20 mouse cellular contexts compared by ENCODE assay signal in the genomic region with DNA sequence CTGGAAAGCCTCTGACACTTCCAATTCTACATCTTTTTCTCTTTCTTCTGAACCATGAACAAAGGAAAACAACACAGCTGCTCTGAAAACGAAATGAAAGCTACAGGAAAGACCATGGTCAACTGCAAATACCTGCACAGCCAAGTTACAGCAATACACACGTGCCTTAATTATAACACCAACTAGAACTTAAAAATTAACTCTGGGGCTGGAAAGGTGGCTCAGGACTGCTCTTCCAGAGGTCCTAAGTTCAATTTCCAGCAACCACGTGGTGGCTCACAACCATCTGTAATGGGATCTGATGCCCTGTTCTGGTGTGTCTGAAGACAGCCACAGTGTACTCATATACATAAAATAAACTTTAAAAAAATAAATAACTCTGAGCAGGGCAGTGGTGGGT. TPM values are rescaled to one million over a fixed set of nuclear protein-coding genes. Genes with fewer than 3 reads are reported as not detected.
DNase-seq lines count a peak whose midpoint lies in the region; ATAC-seq and TF ChIP-seq lines count a peak whose summit lies in the region.
"Had no signal": no experiment of that assay in that cellular context is flagged by ENCODE, and none has a peak within 500 bp of the region (broad histone marks: within the 10 kb centered on the region; RNA-seq: fewer than 3 reads in every experiment).

No protein-coding gene starts in this region.

- no peaks in the 10 kb centered on the region for H3K9me3 ChIP-seq in liver, embryonic 15.5 days (replicated peaks)
- H3K9me3 ChIP-seq: hindbrain, embryonic 12.5 days; limb, embryonic 13.5 days; lung, embryonic 15.5 days; midbrain, embryonic 15.5 days; neural tube, embryonic 13.5 days; stomach, embryonic 15.5 days had no signal

- DNase-seq in heart, adult 2 months: no peak
- no peak for DNase-seq in heart, adult 18-20 months
- no peak for DNase-seq in liver
- peak; percentile 40 to 75 for DNase-seq in kidney, postnatal 25 days
- peak; percentile 57 for DNase-seq in yolk sac, embryonic 10.5 days (ENCODE audit: low spot score)
- DNase-seq in thymus, postnatal 36 days: no peak
- no peak for DNase-seq in left cerebral cortex, postnatal 36 days (ENCODE audit: low spot score in 2 of 2)
- DNase-seq: adrenal gland, postnatal 14 days; cerebellum, adult 8-10 months; gastrocnemius, postnatal 10 days; retina, postnatal 1 day; thymus, postnatal 25 days had no signal

- no peak overlapping the region for H3K4me3 ChIP-seq in heart, adult 2 months
- no peak overlapping the region for H3K4me3 ChIP-seq in liver, embryonic 15.5 days (replicated peaks)
- H3K4me3 ChIP-seq: hindbrain, embryonic 12.5 days; limb, embryonic 13.5 days; lung, embryonic 15.5 days; midbrain, embryonic 15.5 days; neural tube, embryonic 13.5 days; stomach, embryonic 15.5 days had no signal

- H3K79me2 ChIP-seq in heart, adult 2 months (replicated peaks; ENCODE audit: control insufficient read depth, insufficient read depth, low read length): peaks cover 4% of the 10 kb centered on the region

- WGBS in heart, adult 2 months: 38% methylated on average over 3 of the region's 3 CpGs
- 54% methylated on average over 3 of the region's 3 CpGs for WGBS in liver, embryonic 15.5 days (ENCODE audit: insufficient replicate concordance)

- no peak for TF ChIP-seq CTCF in heart, adult 2 months (IDR thresholded peaks at IDR 0.05)

- H3K9ac ChIP-seq in heart, adult 2 months (ENCODE audit: low read depth, low read length): no peak overlapping the region
- H3K9ac ChIP-seq in liver, embryonic 15.5 days: no peak overlapping the region
- H3K9ac ChIP-seq: hindbrain, embryonic 12.5 days; limb, embryonic 13.5 days; lung, embryonic 15.5 days; midbrain, embryonic 15.5 days; neural tube, embryonic 13.5 days; stomach, embryonic 15.5 days had no signal

- TF ChIP-seq EP300 in heart, adult 2 months (IDR thresholded peaks at IDR 0.05; ENCODE audit: insufficient read depth, low read depth, low read length): no peak

- TF ChIP-seq POLR2A in heart, adult 2 months (IDR thresholded peaks at IDR 0.05; ENCODE audit: insufficient read depth, low read depth, low read length): no peak

- peak overlapping the region; percentile 18 for H3K4me2 ChIP-seq in liver, embryonic 15.5 days
- H3K4me2 ChIP-seq: hindbrain, embryonic 12.5 days; limb, embryonic 13.5 days; lung, embryonic 15.5 days; midbrain, embryonic 15.5 days; neural tube, embryonic 13.5 days; stomach, embryonic 15.5 days had no signal

- H3K4me1 ChIP-seq in heart, adult 2 months (ENCODE audit: control insufficient read depth, insufficient read depth, low read length): peaks cover 35% of the 10 kb centered on the region
- H3K4me1 ChIP-seq in liver, embryonic 15.5 days (replicated peaks): peaks cover 78% of the 10 kb centered on the region
- H3K4me1 ChIP-seq: hindbrain, embryonic 12.5 days; midbrain, embryonic 15.5 days had no signal

- H3K36me3 ChIP-seq in heart, adult 2 months (ENCODE audit: control insufficient read depth, insufficient read depth, low read length): peaks cover 14% of the 10 kb centered on the region
- no peaks in the 10 kb centered on the region for H3K36me3 ChIP-seq in liver, embryonic 15.5 days (replicated peaks)
- H3K36me3 ChIP-seq: hindbrain, embryonic 12.5 days; lung, embryonic 15.5 days; midbrain, embryonic 15.5 days; neural tube, embryonic 13.5 days; stomach, embryonic 15.5 days had no signal

- peak overlapping the region; percentile 85 for H3K27ac ChIP-seq in heart, adult 2 months
- peak overlapping the region; percentile 51; the same call in 1 of the 2 replicates for H3K27ac ChIP-seq in liver, embryonic 15.5 days (replicated peaks)
- H3K27ac ChIP-seq: hindbrain, embryonic 12.5 days; limb, embryonic 13.5 days; lung, embryonic 15.5 days; midbrain, embryonic 15.5 days; neural tube, embryonic 13.5 days; stomach, embryonic 15.5 days had no signal

- H3K27me3 ChIP-seq in heart, adult 2 months (ENCODE audit: control insufficient read depth, insufficient read depth, low read length): no peaks in the 10 kb centered on the region
- no peaks in the 10 kb centered on the region for H3K27me3 ChIP-seq in liver, embryonic 15.5 days
- H3K27me3 ChIP-seq: hindbrain, embryonic 12.5 days; limb, embryonic 13.5 days; lung, embryonic 15.5 days; midbrain, embryonic 15.5 days; neural tube, embryonic 13.5 days; stomach, embryonic 15.5 days had no signal

- no peak for ATAC-seq in liver, embryonic 15.5 days (ENCODE audit: insufficient read depth)
- ATAC-seq: forebrain, embryonic 14.5 days; midbrain, embryonic 15.5 days had no signal

- intact Hi-C loops in heart, adult 2 months (cut with DNase I): no loop called here
- intact Hi-C loops in left cerebral cortex, postnatal 36 days (cut with DNase I): no loop called here

RNA-seq across cellular contexts. Expression of gene Pacsin2, which starts 9.4 kb away (rescaled TPM):
- 100 to 1,000 TPM; 200 to 246 TPM for total RNA-seq in heart, adult 2 months (2021)
- 111 and 169 TPM in 2 replicates for polyA plus RNA-seq in heart, adult 2 months (2012; rRNA removed)
- total RNA-seq in heart, adult 18-20 months (2021): 100 to 1,000 TPM; 232 to 280 TPM
- 46.7 and 50.5 TPM in 2 replicates for polyA plus RNA-seq in liver, embryonic 15.5 days (2015; fragmentation: Nextera tagmentation; extraction: Ambion mirVana)
- 100 to 1,000 TPM in 1 of 2 experiments, 10 to 100 TPM in 1; 88.9 to 102 TPM for total RNA-seq in left cerebral cortex, postnatal 36 days (2021)

RNA-seq across cellular contexts. Expression of gene Ttll1, which starts 55.7 kb away (rescaled TPM):
- 10 to 100 TPM; 52.1 to 62.9 TPM for total RNA-seq in heart, adult 2 months (2021)
- polyA plus RNA-seq in heart, adult 2 months (2012; rRNA removed): 37.6 and 41.3 TPM in 2 replicates
- 10 to 100 TPM; 60.1 TPM for total RNA-seq in heart, adult 18-20 months (2021)
- polyA plus RNA-seq in liver, embryonic 15.5 days (2015; fragmentation: Nextera tagmentation; extraction: Ambion mirVana): 4.5 and 4.9 TPM in 2 replicates
- total RNA-seq in left cerebral cortex, postnatal 36 days (2021): 10 to 100 TPM; 49.7 to 52.3 TPM

Comparison
In these comparisons a context has a peak if more than half of its experiments do, and no peak if none do; other contexts are left out.
1. DNase-seq: peak in kidney, postnatal 25 days (2 of 2) and yolk sac, embryonic 10.5 days (single experiment); none in heart, adult 2 months (0 of 2), heart, adult 18-20 months (0 of 2), liver (single experiment), thymus, postnatal 36 days (0 of 2) and left cerebral cortex, postnatal 36 days (0 of 2).